Mouse (Mus musculus) midbrain, embryonic 14.5 days (tissue): ENCODE data around the gene Ago1. TPM values are rescaled to one million over a fixed set of nuclear protein-coding genes. Genes with fewer than 3 reads are reported as not detected.

Source experiments
- ATAC-seq: fragments of 200-750 bp; cut with Nextera tagmentation; 2 replicates; pipeline ENCODE4 v1.8.0; 2017; ENCODE audit warnings: moderate number of reproducible peaks, moderate library complexity; ENCODE audit not compliant: low FRiP score, low TSS enrichment
- DNase-seq: peaks from one replicate; pipeline ENCODE4 v3.0.0-alpha.2; 2015
- H3K27ac ChIP-seq: fragments of 300-500 bp; sonication (generic); replicated peaks from 2 replicates; pipeline ENCODE4 v1.5.1; 2014; ENCODE audit warnings: mild to moderate bottlenecking, low read depth, low read length, moderate library complexity
- H3K27me3 ChIP-seq: fragments of 300-500 bp; sonication (generic); 2 replicates; pipeline ENCODE4 v1.6.1; 2014; ENCODE audit warnings: low read length, control low read depth, mixed read lengths; ENCODE audit not compliant: control insufficient read depth, insufficient read depth
- H3K36me3 ChIP-seq: fragments of 300-500 bp; sonication (generic); 2 replicates; pipeline ENCODE4 v1.6.1; 2014; ENCODE audit warnings: low read length, control low read depth; ENCODE audit not compliant: control insufficient read depth, insufficient read depth
- H3K4me1 ChIP-seq: fragments of 300-500 bp; sonication (generic); 2 replicates; pipeline ENCODE4 v1.6.1; 2014; ENCODE audit warnings: mild to moderate bottlenecking, antibody characterized with exemption, low read length, control low read depth; ENCODE audit not compliant: control insufficient read depth, insufficient read depth
- H3K4me2 ChIP-seq: fragments of 300-500 bp; sonication (generic); 2 replicates; pipeline ENCODE4 v1.6.1; 2014; ENCODE audit warnings: mild to moderate bottlenecking, low read length, moderate library complexity
- H3K4me3 ChIP-seq: fragments of 300-500 bp; sonication (generic); replicated peaks from 2 replicates; pipeline ENCODE4 v1.5.1; 2014; ENCODE audit warnings: low read depth, low read length
- H3K9ac ChIP-seq: fragments of 300-500 bp; sonication (generic); replicated peaks from 2 replicates; pipeline ENCODE4 v1.6.1; 2014; ENCODE audit warnings: mild to moderate bottlenecking, low read length, moderate library complexity
- H3K9me3 ChIP-seq: fragments of 300-500 bp; sonication (generic); 2 replicates; pipeline ENCODE4 v1.6.1; 2016; ENCODE audit warnings: low read length, control low read depth, mixed read lengths; ENCODE audit not compliant: control insufficient read depth
- WGBS: fragments of 180-500 bp; shearing (Covaris S2); extraction: QIAGEN DNeasy Blood & Tissue Kit; methylation state at CpG from one replicate; pipeline ENCODE4 v1.1.7; 2014; 5-methylcytosine and 5-hydroxymethylcytosine counted together
- polyA plus RNA-seq: library from polyadenylated mRNA; unstranded; fragments of >200 nt; fragmentation: Nextera tagmentation; extraction: Ambion mirVana; gene quantifications from 2 replicates; pipeline ENCODE4 v1.2.1, GENCODE M21; 2014

Gene Ago1
- polyA plus RNA-seq, 1 experiment from 2014 or later, result 22.4 TPM

- no peak for ATAC-seq
- H3K27me3 ChIP-seq, result no peaks in the 10 kb centered on the region
Observed at GRCm38 (mm10) chr4:126412526-126412925, 55.9 kb downstream of the Ago1 start.

More at GRCm38 (mm10) chr4:126412526-126412925, 55.9 kb downstream of the Ago1 start:
- no peak for DNase-seq
- Histone ChIP-seq H3K27ac (no peak overlapping the region), H3K9me3 (no peaks in the 10 kb centered on the region), H3K4me3 (no peak overlapping the region), H3K4me2 (no peak overlapping the region), H3K4me1 (no peaks in the 10 kb centered on the region), H3K9ac (no peak overlapping the region), H3K36me3 (0 out of 2 replicates have a peak, but pooled peaks cover 7% of the 10 kb centered on the region)
- 95% methylated on average over 3 of the region's 3 CpGs for WGBS

Other genes with a start within 250 kb of the Ago1 start
- 78.3 and 85.3 TPM in 2 replicates for gene Map7d1, start 212.2 kb downstream of the Ago1 start, polyA plus RNA-seq
- 37.1 and 124 TPM in 2 replicates for gene Trappc3, start 206.3 kb downstream of the Ago1 start, polyA plus RNA-seq
- gene Col8a2, start 181.8 kb downstream of the Ago1 start, polyA plus RNA-seq, result 0.57 and 1.1 TPM in 2 replicates
- gene Adprhl2, start 146.9 kb downstream of the Ago1 start, polyA plus RNA-seq, result 64.2 and 76.6 TPM in 2 replicates
- gene Tekt2, start 142.9 kb downstream of the Ago1 start, polyA plus RNA-seq, result 7.4 and 9.7 TPM in 2 replicates
- gene Ago3, start 39.0 kb downstream of the Ago1 start, polyA plus RNA-seq, result 14.8 and 18.2 TPM in 2 replicates
- 11.8 and 12.4 TPM in 2 replicates for gene Ago4, start 64.9 kb upstream of the Ago1 start, polyA plus RNA-seq
- 5.0 and 8.1 TPM in 2 replicates for gene Clspn, start 88.4 kb upstream of the Ago1 start, polyA plus RNA-seq
- 8.1 and 14.5 TPM in 2 replicates for gene 5730409E04Rik, start 141.2 kb upstream of the Ago1 start, polyA plus RNA-seq
- 442 and 480 TPM in 2 replicates for gene Psmb2, start 209.0 kb upstream of the Ago1 start, polyA plus RNA-seq